Mouse (Mus musculus) heart, adult 2 months (tissue): ENCODE measurements around the gene Nxpe4.

ENCODE experiments used
- EP300 ChIP-seq: fragments of 200-500 bp; IDR thresholded peaks from 2 replicates; pipeline ENCODE4 v1.6.1; 2011; ENCODE audit warnings: low read depth, low read length, control low read depth; ENCODE audit not compliant: insufficient read depth
- POLR2A ChIP-seq: fragments of 200-500 bp; IDR thresholded peaks from 2 replicates; pipeline ENCODE4 v1.6.1; 2011; ENCODE audit warnings: mild to moderate bottlenecking, low read depth, low read length, control low read depth; ENCODE audit not compliant: insufficient read depth

- TF ChIP-seq POLR2A (no peak), EP300 (no peak)
Measured at GRCm38 (mm10) chr9:48443873-48444272, 282.1 kb downstream of the Nxpe4 start.
